Mouse (Mus musculus): Measurements from ENCODE around the gene Tjp1.

GRCm38 (mm10) chr7:65472048-65472447 is 55.5 kb downstream of the Tjp1 start:
- no peak for TF ChIP-seq CTCF (IDR thresholded peaks at IDR 0.05; ENCODE audit: low read depth)
- no peak for TF ChIP-seq EP300 (IDR thresholded peaks at IDR 0.05; ENCODE audit: low read depth)
